Mouse (Mus musculus) thymus, adult 2 months (tissue): ENCODE measurements around the gene Frmd4a.

Experiments
- CTCF ChIP-seq: fragments of 200-500 bp; IDR thresholded peaks from 2 replicates; pipeline ENCODE4 v1.5.1; 2012; ENCODE audit warnings: mild to moderate bottlenecking, control low read depth, low read length, moderate library complexity, borderline replicate concordance; ENCODE audit not compliant: control insufficient read depth, poor library complexity, insufficient read depth; ENCODE audit errors: extremely low read depth
- POLR2A ChIP-seq: fragments of 200-500 bp; IDR thresholded peaks from 2 replicates; pipeline ENCODE4 v1.6.1; 2012; ENCODE audit warnings: mild to moderate bottlenecking, low read length, control low read depth, moderate library complexity; ENCODE audit not compliant: control insufficient read depth, poor library complexity, insufficient read depth; ENCODE audit errors: extremely low read depth

DNA sequence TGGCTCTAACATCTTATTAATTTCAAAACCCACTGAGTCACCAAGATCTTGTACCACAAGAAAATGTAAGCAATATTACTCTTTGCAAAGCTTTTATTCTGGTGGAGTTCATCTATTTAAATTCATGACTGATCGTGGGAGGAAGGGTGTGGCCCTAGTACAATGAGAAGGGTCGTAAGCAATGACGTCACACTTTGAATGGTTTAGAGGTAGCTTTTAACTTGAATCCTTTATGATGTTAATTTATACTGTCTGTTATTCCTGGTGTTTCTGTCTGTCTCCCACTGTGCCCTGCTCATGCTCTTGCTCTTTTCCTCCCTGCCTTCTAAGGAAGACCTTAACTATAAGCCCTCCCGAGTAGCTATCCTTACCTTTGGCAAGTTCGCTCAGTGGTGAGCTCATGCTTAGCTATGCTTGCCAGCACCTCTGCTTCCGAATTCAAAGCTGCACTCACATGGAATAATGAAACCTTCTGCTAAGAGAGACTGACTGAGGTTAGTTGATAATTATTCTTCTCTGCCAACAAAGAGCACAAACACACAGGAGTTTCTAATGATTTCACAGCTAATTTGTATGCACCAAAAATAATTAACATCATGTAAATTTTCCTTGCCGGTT is 95.9 kb downstream of the Frmd4a start:
- no peak for TF ChIP-seq POLR2A
- TF ChIP-seq CTCF = no peak
